10 mouse cellular contexts compared by ENCODE assay signal in genomic region chr14:77580106-77580936, GRCm38 (mm10).
DNase-seq lines count a peak whose midpoint lies in the region; ATAC-seq and TF ChIP-seq lines count a peak whose summit lies in the region.
"Had no signal": no experiment of that assay in that cellular context is flagged by ENCODE, and none has a peak within 500 bp of the region (broad histone marks: within the 10 kb centered on the region; RNA-seq: fewer than 3 reads in every experiment).

No protein-coding gene starts in this region.

- H3K36me3 ChIP-seq in lung, embryonic 15.5 days, result no peaks in the 10 kb centered on the region
- no peaks in the 10 kb centered on the region for H3K36me3 ChIP-seq in forebrain, postnatal 0 days (ENCODE audit: insufficient read depth)
- H3K36me3 ChIP-seq in limb, embryonic 14.5 days (ENCODE audit: control insufficient read depth, insufficient read depth, low read length), result no peaks in the 10 kb centered on the region
- no peaks in the 10 kb centered on the region for H3K36me3 ChIP-seq in midbrain, embryonic 13.5 days
- H3K36me3 ChIP-seq: hindbrain, embryonic 12.5 days had no signal

- TF ChIP-seq CTCF in forebrain, postnatal 0 days (IDR thresholded peaks at IDR 0.05; ENCODE audit: low read depth), result no peak

- DNase-seq in lung, adult 18-20 months, result no peak
- peak; percentile 71 for DNase-seq in brain, adult 2 months (ENCODE audit: low read depth, low spot score)
- peak; percentile 32 for DNase-seq in forebrain, postnatal 0 days
- no peak for DNase-seq in limb, embryonic 14.5 days (ENCODE audit: low spot score)
- DNase-seq in spleen, adult 12 weeks (ENCODE audit: low spot score), result no peak
- DNase-seq: cerebellum, postnatal 25 days had no signal

- no peak for ATAC-seq in lung, embryonic 15.5 days (ENCODE audit: borderline replicate concordance, extremely low read depth, low FRiP score, low TSS enrichment)
- peak; percentile 16 for ATAC-seq in forebrain, postnatal 0 days
- peak; percentile 44; the same call in 1 of the 2 replicates for ATAC-seq in limb, embryonic 14.5 days (ENCODE audit: low FRiP score, low read depth)
- ATAC-seq in midbrain, embryonic 13.5 days, result no peak
- ATAC-seq: Patski had no signal

- H3K27me3 ChIP-seq in lung, embryonic 15.5 days, result no peaks in the 10 kb centered on the region
- H3K27me3 ChIP-seq in forebrain, postnatal 0 days (ENCODE audit: insufficient read depth, low read length), result no peaks in the 10 kb centered on the region
- H3K27me3 ChIP-seq in limb, embryonic 14.5 days (ENCODE audit: control insufficient read depth, insufficient read depth, low read length), result no peaks in the 10 kb centered on the region
- H3K27me3 ChIP-seq in midbrain, embryonic 13.5 days, result no peaks in the 10 kb centered on the region
- H3K27me3 ChIP-seq: hindbrain, embryonic 12.5 days; Patski had no signal

- H3K9me3 ChIP-seq in lung, embryonic 15.5 days, result no peaks in the 10 kb centered on the region
- no peaks in the 10 kb centered on the region for H3K9me3 ChIP-seq in forebrain, postnatal 0 days (ENCODE audit: low read length)
- no peaks in the 10 kb centered on the region for H3K9me3 ChIP-seq in limb, embryonic 14.5 days (ENCODE audit: control insufficient read depth, low read length)
- H3K9me3 ChIP-seq in midbrain, embryonic 13.5 days, result no peaks in the 10 kb centered on the region
- H3K9me3 ChIP-seq: hindbrain, embryonic 12.5 days had no signal

- no peak for TF ChIP-seq POLR2A in limb, embryonic 14.5 days (IDR thresholded peaks at IDR 0.05; ENCODE audit: borderline replicate concordance, extremely low read depth, insufficient read depth, insufficient read length)

- H3K9ac ChIP-seq in lung, embryonic 15.5 days, result no peak overlapping the region
- no peak overlapping the region for H3K9ac ChIP-seq in forebrain, postnatal 0 days
- no peak overlapping the region for H3K9ac ChIP-seq in limb, embryonic 14.5 days (ENCODE audit: low read depth, low read length, severe bottlenecking)
- no peak overlapping the region for H3K9ac ChIP-seq in midbrain, embryonic 13.5 days (replicated peaks)
- H3K9ac ChIP-seq: hindbrain, embryonic 12.5 days had no signal

- H3K4me1 ChIP-seq in lung, embryonic 15.5 days, result peaks cover 6% of the 10 kb centered on the region; the same call in 1 of the 2 replicates
- peaks cover 14% of the 10 kb centered on the region; the same call in 1 of the 2 replicates for H3K4me1 ChIP-seq in forebrain, postnatal 0 days (ENCODE audit: insufficient read depth)
- peaks cover 24% of the 10 kb centered on the region for H3K4me1 ChIP-seq in limb, embryonic 14.5 days (ENCODE audit: control insufficient read depth, insufficient read depth, low read length)
- H3K4me1 ChIP-seq in midbrain, embryonic 13.5 days (replicated peaks), result peaks cover 35% of the 10 kb centered on the region

- H3K4me2 ChIP-seq in lung, embryonic 15.5 days, result peak overlapping the region; percentile 14; the same call in 1 of the 2 replicates
- no peak overlapping the region for H3K4me2 ChIP-seq in forebrain, postnatal 0 days (ENCODE audit: low read depth)
- H3K4me2 ChIP-seq in limb, embryonic 14.5 days (replicated peaks; ENCODE audit: low read depth, low read length, severe bottlenecking), result no peak overlapping the region
- no peak overlapping the region for H3K4me2 ChIP-seq in midbrain, embryonic 13.5 days (replicated peaks)
- H3K4me2 ChIP-seq: hindbrain, embryonic 12.5 days had no signal

- H3K27ac ChIP-seq in lung, embryonic 15.5 days, result no peak overlapping the region
- peak overlapping the region; percentile 30; the same call in 1 of the 2 replicates for H3K27ac ChIP-seq in forebrain, postnatal 0 days (ENCODE audit: low read depth, low read length)
- H3K27ac ChIP-seq in limb, embryonic 14.5 days (replicated peaks; ENCODE audit: low read depth, low read length), result peak overlapping the region; percentile 40; the same call in 1 of the 2 replicates
- H3K27ac ChIP-seq in midbrain, embryonic 13.5 days, result no peak overlapping the region
- H3K27ac ChIP-seq: hindbrain, embryonic 12.5 days had no signal

- H3K4me3 ChIP-seq in lung, embryonic 15.5 days, result no peak overlapping the region
- H3K4me3 ChIP-seq in forebrain, postnatal 0 days (ENCODE audit: low read depth, low read length), result no peak overlapping the region
- H3K4me3 ChIP-seq in limb, embryonic 14.5 days (replicated peaks; ENCODE audit: low read length), result no peak overlapping the region
- no peak overlapping the region for H3K4me3 ChIP-seq in midbrain, embryonic 13.5 days (replicated peaks)
- H3K4me3 ChIP-seq: hindbrain, embryonic 12.5 days had no signal

- 56% methylated on average over 14 of the region's 14 CpGs for WGBS in lung, embryonic 15.5 days
- WGBS in forebrain, postnatal 0 days, result 52% methylated on average over 14 of the region's 14 CpGs
- 68% methylated on average over 14 of the region's 14 CpGs for WGBS in limb, embryonic 14.5 days
- WGBS in midbrain, embryonic 13.5 days, result 70% methylated on average over 14 of the region's 14 CpGs

Comparison
In these comparisons a context has a peak if more than half of its experiments do, and no peak if none do; other contexts are left out.
1. ATAC-seq: peak in forebrain, postnatal 0 days (single experiment) and limb, embryonic 14.5 days (single experiment); none in lung, embryonic 15.5 days (single experiment) and midbrain, embryonic 13.5 days (single experiment).
2. H3K27ac ChIP-seq: peak in forebrain, postnatal 0 days (single experiment) and limb, embryonic 14.5 days (single experiment); none in lung, embryonic 15.5 days (single experiment) and midbrain, embryonic 13.5 days (single experiment).
3. DNase-seq: peak in brain, adult 2 months (single experiment) and forebrain, postnatal 0 days (single experiment); none in lung, adult 18-20 months (0 of 2), limb, embryonic 14.5 days (single experiment) and spleen, adult 12 weeks (single experiment).